Mouse (Mus musculus): Measurements from ENCODE around the gene Atpaf1.

- TF ChIP-seq POLR2A (IDR thresholded peaks at IDR 0.05; ENCODE audit: borderline replicate concordance, control insufficient read depth, low read depth, low read length) (no peak), CTCF (IDR thresholded peaks at IDR 0.05; ENCODE audit: control insufficient read depth, insufficient read depth, low read length) (no peak)
Observed at GRCm38 (mm10) chr4:115821431-115821830, 36.8 kb downstream of the Atpaf1 start.
